Mouse (Mus musculus): Measurements from ENCODE around the gene Luzp2. TPM values are rescaled to one million over a fixed set of nuclear protein-coding genes. Genes with fewer than 3 reads are reported as not detected.
"Not testable (repeated sequence)": the region's sequence is repeated elsewhere in the genome, so short reads cannot be mapped to it uniquely, and the experiment has no call there.

The Luzp2 gene
- total RNA-seq, 2 experiments from 2014 or later: 61.5 to 65.2 TPM

GRCm38 (mm10) chr7:54980585-54980984 lies 145.3 kb downstream of the Luzp2 start:
- no peak for DNase-seq (ENCODE audit: low spot score in 2 of 2)

DNA sequence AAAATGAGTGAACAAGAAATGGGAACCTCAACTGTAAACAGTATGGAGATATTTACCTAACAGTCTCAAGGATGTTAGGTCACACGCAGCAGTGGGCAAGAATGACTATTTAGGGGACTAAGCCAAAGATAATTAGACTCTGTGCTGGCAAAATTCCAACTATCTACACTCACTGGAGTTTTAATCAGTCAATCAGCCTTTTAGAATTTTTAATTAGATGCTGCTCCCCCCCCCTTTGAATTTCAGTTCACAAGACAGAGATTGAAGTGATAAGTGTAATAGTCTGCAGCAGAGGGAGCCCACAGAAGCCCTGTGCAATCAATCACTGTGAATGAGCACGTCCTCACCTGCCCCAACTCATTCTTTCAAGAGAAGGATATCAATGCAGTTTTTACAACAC lies 165.1 kb downstream of the Luzp2 start:
- no peak for DNase-seq (ENCODE audit: low spot score in 2 of 2)

DNA sequence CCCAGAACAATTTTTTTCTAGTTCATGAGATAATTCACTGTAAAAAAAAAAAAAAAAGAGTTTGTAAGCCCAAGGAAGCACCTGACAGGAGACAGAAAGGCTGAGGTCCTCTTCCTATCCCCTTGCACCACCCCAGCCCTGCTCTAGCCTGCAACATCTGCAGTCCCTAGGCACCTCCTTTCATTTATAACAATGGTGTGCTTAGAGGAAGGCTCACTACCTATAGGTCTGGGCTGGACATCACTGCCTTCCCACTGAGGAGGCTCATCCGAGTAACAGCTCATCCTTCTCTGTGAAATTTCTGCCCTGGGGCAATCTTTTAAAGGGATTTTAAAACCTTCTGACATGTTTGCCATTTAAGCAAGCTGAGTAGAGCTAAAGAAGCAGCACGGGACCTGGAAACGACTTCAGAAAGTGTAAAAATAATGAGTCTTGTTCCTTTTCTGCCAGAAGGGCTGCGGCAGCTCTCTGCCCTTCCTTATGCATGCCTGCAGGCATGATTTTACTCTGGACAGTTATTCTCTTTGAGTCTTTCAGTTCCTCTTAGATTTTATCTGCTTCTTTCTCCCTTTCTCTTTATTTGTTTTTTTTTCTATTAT lies 174.0 kb downstream of the Luzp2 start:
- no peak for DNase-seq (ENCODE audit: low spot score in 2 of 2)

GRCm38 (mm10) chr7:55133850-55134249 lies 298.6 kb downstream of the Luzp2 start:
- DNase-seq (ENCODE audit: low spot score in 2 of 2): not testable (repeated sequence)

- no peak for DNase-seq (ENCODE audit: low spot score in 2 of 2)
Observed at GRCm38 (mm10) chr7:55188927-55189326, 353.6 kb downstream of the Luzp2 start.

- peak; percentile 54 to 89 for DNase-seq (ENCODE audit: low spot score in 2 of 2)
Observed at GRCm38 (mm10) chr7:55189496-55189895, 354.2 kb downstream of the Luzp2 start.

DNA sequence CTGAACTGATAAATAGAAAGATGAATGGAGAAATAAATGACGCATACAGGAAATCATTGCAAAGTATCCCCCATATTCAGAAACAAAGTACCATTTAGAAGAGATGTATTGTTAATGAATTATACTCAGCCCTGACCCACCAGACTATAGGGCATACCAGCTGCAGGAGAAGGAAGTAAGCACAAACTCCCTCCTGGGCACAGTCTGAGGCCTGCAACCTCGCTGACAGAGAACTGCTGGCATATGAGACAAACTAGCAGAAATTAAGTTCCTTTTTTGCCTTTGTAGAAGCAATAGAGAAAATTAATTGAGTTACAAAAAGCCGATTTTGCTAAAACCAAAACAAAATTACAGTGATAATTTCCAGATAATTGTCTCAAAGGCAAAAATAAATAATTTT lies 355.4 kb downstream of the Luzp2 start:
- no peak for DNase-seq (ENCODE audit: low spot score in 2 of 2)

- DNase-seq (ENCODE audit: low spot score in 2 of 2): no peak
Observed at GRCm38 (mm10) chr7:55198806-55199205, 363.5 kb downstream of the Luzp2 start.

DNA sequence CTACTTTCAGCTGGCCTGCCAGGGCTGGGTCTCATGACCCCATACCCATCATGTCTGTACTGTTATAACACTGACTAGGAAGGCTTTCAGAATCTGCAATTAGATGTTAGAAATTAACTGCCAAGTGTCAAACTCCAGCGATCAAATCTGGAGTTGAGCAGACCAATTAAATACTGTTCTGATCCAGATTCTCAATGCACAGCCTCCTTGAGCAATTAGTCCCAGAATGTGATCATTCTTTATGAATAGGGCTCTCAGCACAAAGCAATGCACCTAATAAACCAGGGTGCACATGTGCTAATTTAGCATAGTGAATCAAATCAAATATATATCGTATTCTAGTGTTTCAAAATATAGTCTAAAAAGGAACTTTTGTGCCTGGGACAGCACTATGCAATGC lies 387.7 kb downstream of the Luzp2 start:
- DNase-seq (ENCODE audit: low spot score in 2 of 2): no peak

DNA sequence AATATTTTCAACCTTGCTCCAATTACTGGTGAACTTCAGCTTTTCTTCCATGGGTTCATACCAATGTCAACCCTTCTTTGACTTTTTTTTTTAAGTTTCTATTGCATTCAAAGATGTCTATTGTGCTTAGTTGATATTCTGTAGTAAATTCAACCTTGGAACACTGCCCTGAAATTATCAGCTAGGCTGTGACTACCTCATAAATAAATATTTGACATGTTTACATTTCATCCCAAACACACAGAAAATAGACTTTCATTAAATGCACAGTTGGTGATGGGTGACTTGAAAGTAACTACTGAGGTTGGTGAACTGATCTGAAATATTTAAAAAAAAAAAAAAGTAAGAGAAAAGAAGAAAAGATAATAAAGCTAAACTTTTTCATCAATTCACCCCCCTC lies 394.1 kb downstream of the Luzp2 start:
- DNase-seq (ENCODE audit: low spot score in 2 of 2): no peak

Measured in layer of hippocampus, postnatal 14 days (tissue).